Mouse (Mus musculus) cerebellum, adult 2 months (tissue): ENCODE data around the gene Cxcl10. TPM values are rescaled to one million over a fixed set of nuclear protein-coding genes. Genes with fewer than 3 reads are reported as not detected.

Experiments
- DNase-seq, 2 experiments: peaks; one replicate each; pipeline ENCODE4 v3.0.0; 2021
- H3K27ac ChIP-seq: fragments of 200-500 bp; 2 replicates; pipeline ENCODE4 v1.5.1; 2012; ENCODE audit warnings: low read length, control low read depth, inconsistent platforms; ENCODE audit not compliant: insufficient read depth
- H3K27me3 ChIP-seq: fragments of 200-500 bp; 2 replicates; pipeline ENCODE4 v1.6.1; 2012; ENCODE audit warnings: inconsistent platforms, mild to moderate bottlenecking, low read length, moderate library complexity; ENCODE audit not compliant: control insufficient read depth, insufficient read depth
- H3K4me1 ChIP-seq: fragments of 200-500 bp; 2 replicates; pipeline ENCODE4 v1.6.1; 2011; ENCODE audit warnings: low read length; ENCODE audit not compliant: control insufficient read depth, insufficient read depth
- H3K4me3 ChIP-seq: fragments of 200-500 bp; replicated peaks from 2 replicates; pipeline ENCODE3; 2011; ENCODE audit warnings: mild to moderate bottlenecking, low read depth, low read length, control low read depth; ENCODE audit not compliant: insufficient read depth
- CTCF ChIP-seq: fragments of 200-500 bp; IDR thresholded peaks from 2 replicates; pipeline ENCODE4 v1.5.1; 2011; ENCODE audit warnings: low read depth, mild to moderate bottlenecking, control low read depth, low read length, moderate library complexity, borderline replicate concordance; ENCODE audit not compliant: insufficient read depth
- POLR2A ChIP-seq: fragments of 200-500 bp; IDR thresholded peaks from 2 replicates; pipeline ENCODE4 v1.6.1; 2011; ENCODE audit warnings: low read length, control low read depth, borderline replicate concordance; ENCODE audit not compliant: insufficient read depth
- WGBS: fragments of 180-500 bp; shearing (Covaris S2); methylation state at CpG from one replicate; pipeline ENCODE4 v1.1.7; 2018; 5-methylcytosine and 5-hydroxymethylcytosine counted together
- polyA plus RNA-seq: library from polyadenylated mRNA; depleted of rRNA; stranded (reverse); fragments of >200 nt; gene quantifications from 2 replicates; pipeline ENCODE4 v1.2.3, GENCODE M21; 2012

Gene Cxcl10
- polyA plus RNA-seq, 1 experiment = 0.64 TPM

- TF ChIP-seq POLR2A (no peak), CTCF (no peak)
- no peaks in the 10 kb centered on the region for H3K4me1 ChIP-seq
- no peak for DNase-seq
- H3K27me3 ChIP-seq = no peaks in the 10 kb centered on the region
- H3K27ac ChIP-seq = no peak overlapping the region
- H3K4me3 ChIP-seq = no peak overlapping the region
- 84% methylated on average over 17 of the region's 17 CpGs for WGBS
Observed at GRCm38 (mm10) chr5:92375368-92375767, 26.7 kb upstream of the Cxcl10 start.

- no peaks in the 10 kb centered on the region for H3K27me3 ChIP-seq
- peak; percentile 45 to 69 for DNase-seq
- no peak for TF ChIP-seq CTCF
- no peak for TF ChIP-seq POLR2A
- H3K4me3 ChIP-seq = no peak overlapping the region
- WGBS = 29% methylated on average over 6 of the region's 6 CpGs
- no peak overlapping the region for H3K27ac ChIP-seq
- no peaks in the 10 kb centered on the region for H3K4me1 ChIP-seq
Observed at GRCm38 (mm10) chr5:92374721-92375142, 26.0 kb upstream of the Cxcl10 start.

GRCm38 (mm10) chr5:92372605-92373004 is 23.9 kb upstream of the Cxcl10 start:
- Histone ChIP-seq H3K27me3 (no peaks in the 10 kb centered on the region), H3K4me1 (peaks cover 16% of the 10 kb centered on the region; the same call in 1 of the 2 replicates), H3K4me3 (no peak overlapping the region), H3K27ac (no peak overlapping the region)
- WGBS = 90% methylated on average over 2 of the region's 2 CpGs
- TF ChIP-seq CTCF (no peak), POLR2A (no peak)
- no peak for DNase-seq

GRCm38 (mm10) chr5:92371361-92371976 is 22.8 kb upstream of the Cxcl10 start:
- 75% methylated on average over 14 of the region's 14 CpGs for WGBS
- no peak for DNase-seq

GRCm38 (mm10) chr5:92370891-92371290 is 22.2 kb upstream of the Cxcl10 start:
- no peak overlapping the region for H3K27ac ChIP-seq
- no peak for DNase-seq
- no peaks in the 10 kb centered on the region for H3K27me3 ChIP-seq
- TF ChIP-seq POLR2A (no peak), CTCF (no peak)
- no peak overlapping the region for H3K4me3 ChIP-seq
- 88% methylated on average over 6 of the region's 6 CpGs for WGBS
- peaks cover 16% of the 10 kb centered on the region; the same call in 1 of the 2 replicates for H3K4me1 ChIP-seq

More at GRCm38 (mm10) chr5:92371361-92371976, 22.8 kb upstream of the Cxcl10 start:
- no peak overlapping the region for H3K27ac ChIP-seq
- no peak overlapping the region for H3K4me3 ChIP-seq
- H3K27me3 ChIP-seq = no peaks in the 10 kb centered on the region
- TF ChIP-seq CTCF = no peak
- no peak for TF ChIP-seq POLR2A
- H3K4me1 ChIP-seq = peaks cover 16% of the 10 kb centered on the region; the same call in 1 of the 2 replicates

GRCm38 (mm10) chr5:92370392-92370791 is 21.7 kb upstream of the Cxcl10 start:
- no peaks in the 10 kb centered on the region for H3K27me3 ChIP-seq
- no peak for TF ChIP-seq POLR2A
- TF ChIP-seq CTCF = no peak
- 88% methylated on average over 6 of the region's 6 CpGs for WGBS
- no peak overlapping the region for H3K4me3 ChIP-seq
- no peak for DNase-seq
- H3K4me1 ChIP-seq = peaks cover 16% of the 10 kb centered on the region; the same call in 1 of the 2 replicates
- H3K27ac ChIP-seq = no peak overlapping the region

- Histone ChIP-seq H3K27me3 (no peaks in the 10 kb centered on the region), H3K4me3 (peak overlapping the region; percentile 38), H3K27ac (peak overlapping the region; percentile 4; the same call in 1 of the 2 replicates), H3K4me1 (peaks cover 16% of the 10 kb centered on the region; the same call in 1 of the 2 replicates)
- peak; percentile 73 to 87 for DNase-seq
- 19% methylated on average over 13 of the region's 13 CpGs for WGBS
- TF ChIP-seq POLR2A = peak; percentile 39; the same call in 1 of the 2 replicates
- no peak for TF ChIP-seq CTCF
Observed at GRCm38 (mm10) chr5:92369151-92369994, 20.7 kb upstream of the Cxcl10 start.
